Mouse (Mus musculus) retina, postnatal 1 day (tissue): ENCODE data around the gene B3glct.

ENCODE experiments used
- DNase-seq: peaks from one replicate; pipeline ENCODE4 v3.0.0-alpha.2; 2012

The B3glct gene

DNA sequence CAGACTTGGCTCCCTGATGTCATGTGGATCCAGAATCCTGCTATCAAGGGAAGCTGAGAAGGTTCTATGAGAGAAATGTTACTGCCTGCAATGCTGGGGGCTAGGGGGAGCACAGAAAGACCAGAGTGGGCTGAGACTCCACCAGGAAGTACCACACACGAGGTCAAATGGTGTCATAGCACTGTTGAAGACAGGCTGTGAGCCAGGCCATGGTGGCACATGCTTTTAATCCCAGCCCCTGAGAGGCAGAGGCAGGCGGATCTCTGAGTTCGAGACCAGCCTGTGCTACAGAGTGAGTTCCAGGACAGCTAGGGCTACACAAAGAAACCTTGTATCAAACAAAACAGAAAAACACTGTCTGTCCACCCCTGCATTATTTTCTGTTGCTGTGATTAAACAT, 75.0 kb downstream of the B3glct start:
- DNase-seq = no peak

DNA sequence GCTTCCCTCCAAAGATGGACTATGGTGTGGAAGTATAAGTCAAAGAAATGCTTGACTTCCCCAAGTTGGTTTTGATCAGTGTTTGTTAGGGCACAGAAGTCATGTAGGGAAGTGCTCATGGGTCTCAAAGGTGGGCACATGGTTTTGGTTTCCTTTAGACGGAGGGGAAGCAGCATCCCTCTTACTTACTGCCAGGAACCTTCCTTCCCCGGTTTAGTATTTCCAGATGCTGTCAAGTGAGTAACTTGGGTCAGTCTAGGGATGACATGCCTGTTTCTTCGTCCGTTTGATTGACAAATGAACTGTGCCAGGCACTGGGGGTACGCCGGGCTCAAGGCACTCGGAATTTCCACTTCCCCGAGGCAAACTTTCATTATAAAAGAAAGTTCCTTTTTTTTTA, 89.1 kb downstream of the B3glct start:
- DNase-seq = no peak

- no peak for DNase-seq
Measured at GRCm38 (mm10) chr5:149767651-149768301, 89.7 kb downstream of the B3glct start.

DNA sequence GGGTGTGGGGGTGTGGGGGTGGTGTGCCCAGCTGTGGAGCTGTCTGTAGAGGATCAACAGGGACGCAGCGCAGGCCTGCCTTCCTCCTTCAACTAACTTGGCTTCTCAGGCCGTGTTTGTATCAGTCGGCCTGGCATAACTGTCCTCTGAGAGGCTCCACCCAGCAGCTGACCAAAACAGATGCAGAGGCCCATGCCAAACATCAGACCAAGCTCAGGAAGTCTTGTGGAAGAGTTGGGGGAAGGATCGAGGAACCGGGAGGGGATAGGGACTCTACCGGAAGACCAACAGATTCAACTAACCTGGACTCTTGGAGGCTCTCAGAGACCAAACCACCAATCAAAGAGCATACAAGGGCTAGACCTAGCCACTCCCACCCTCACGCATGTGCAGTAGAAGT, 91.6 kb downstream of the B3glct start:
- DNase-seq = no peak

DNA sequence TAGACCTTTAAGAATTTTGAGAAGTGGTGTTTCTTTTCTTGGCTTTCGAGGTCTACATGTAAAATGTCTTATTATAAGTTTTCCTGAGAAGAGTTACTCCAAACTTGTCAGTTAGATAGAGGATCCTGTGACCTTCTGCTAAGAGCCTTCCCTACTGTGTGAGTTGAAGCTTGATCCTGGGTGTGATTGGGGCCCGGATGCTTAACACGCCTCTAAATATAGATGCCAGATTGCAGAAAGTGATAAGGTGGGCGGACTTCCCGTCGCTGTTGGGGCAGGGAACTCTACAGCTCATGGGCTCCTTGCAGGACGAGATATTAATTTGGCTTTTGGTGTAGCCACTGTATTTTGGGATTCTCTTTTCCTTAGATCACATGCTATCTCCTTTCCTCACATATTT, 98.0 kb downstream of the B3glct start:
- no peak for DNase-seq

DNA sequence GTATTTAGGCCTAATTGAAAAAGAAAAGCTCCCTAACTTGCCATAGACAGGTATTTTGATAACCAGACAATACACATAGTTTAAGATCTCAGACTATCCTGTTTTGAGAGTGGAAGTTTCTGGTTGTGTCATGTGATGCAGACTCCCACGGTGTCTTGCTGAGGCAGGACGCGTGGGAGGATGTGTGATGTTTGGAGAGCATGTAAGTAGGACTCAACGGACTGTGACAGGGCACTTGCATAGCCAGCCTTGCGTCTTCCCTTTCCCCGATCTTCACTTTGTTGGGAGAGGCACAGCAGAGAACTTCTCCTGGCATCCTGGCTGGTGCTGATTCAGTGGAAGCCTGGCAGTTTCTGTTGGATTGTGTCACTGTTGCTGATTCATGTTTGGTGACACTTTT, 101.7 kb downstream of the B3glct start:
- no peak for DNase-seq

DNA sequence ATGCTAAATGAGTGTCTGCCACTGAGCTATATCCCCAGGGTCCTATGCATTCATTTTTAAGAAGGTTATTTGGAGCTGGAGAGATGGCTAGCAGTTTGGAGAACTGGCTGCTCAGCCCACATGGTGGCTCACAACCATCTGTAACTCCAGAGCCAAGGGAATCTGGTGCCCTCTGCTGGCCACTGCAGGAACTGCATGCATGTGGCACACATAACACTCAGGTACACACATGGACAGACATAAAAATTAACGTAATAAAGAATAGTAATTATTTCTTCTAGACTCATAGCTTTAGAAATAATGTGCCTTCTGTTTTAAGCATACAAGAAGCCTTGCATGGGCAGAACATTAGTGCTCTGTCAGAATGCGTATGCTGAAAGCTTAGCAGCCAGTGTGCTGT, 102.4 kb downstream of the B3glct start:
- no peak for DNase-seq

DNA sequence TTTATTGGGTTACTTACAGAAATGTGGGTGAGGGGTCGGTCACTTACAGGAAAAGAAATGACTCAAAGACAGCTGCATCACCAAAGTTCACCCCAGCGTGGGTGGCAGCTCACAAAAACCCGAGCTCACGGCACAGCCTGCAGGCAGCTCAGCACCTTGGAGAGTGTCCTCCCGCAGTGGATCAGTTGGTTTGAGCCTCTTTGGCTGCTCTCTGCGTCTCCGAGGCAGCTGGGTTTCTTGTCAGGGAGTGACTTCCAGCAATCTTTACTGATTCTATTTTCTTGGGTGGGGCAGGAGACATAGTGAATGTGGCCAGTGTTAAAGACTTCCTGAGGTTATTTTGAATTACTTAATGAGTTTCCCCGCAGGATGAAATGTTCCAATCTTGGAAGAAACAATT, 112.1 kb downstream of the B3glct start:
- DNase-seq = no peak

DNA sequence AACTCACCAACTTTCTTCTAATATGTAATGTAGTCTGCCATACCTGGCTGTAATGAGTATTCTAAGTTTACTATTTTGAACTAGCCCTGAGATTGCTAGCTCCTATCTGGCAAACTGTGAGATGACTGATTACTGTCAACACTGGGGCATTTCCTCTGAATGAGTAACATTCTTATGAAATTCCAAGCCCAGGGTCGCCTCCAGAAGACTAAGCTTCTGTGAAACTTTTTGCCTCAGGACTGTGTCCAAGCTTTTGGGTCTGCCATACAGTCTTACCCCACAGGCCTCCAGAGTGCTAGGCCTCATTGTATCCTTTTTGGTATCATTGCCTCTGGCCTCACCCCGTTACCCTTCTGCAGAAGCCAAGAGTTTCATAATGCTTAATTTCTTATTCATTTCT, 132.0 kb downstream of the B3glct start:
- no peak for DNase-seq

DNA sequence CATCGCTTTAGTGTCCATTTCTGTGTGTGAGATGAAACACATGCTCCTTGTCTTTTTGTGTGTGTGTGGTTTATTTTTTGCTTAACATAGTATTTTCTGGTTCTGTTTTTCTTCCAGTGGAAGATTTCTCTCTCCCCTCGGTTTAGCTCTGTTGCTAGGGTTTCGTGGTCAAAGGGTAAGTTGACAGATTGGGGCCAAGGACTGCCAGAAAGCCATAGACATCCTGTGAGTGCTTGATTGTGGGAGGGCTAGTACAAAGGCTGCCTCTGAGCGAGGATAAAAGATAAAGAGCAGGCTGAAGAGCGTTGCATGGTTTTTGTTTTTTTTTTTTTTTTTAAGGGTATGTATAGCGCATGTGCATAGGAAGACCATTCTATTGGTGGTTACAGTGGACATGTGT, 133.8 kb downstream of the B3glct start:
- no peak for DNase-seq
